In genomic region chr12:82192641-82193054, GRCm38 (mm10) we compare ENCODE assay signal across 14 mouse cellular contexts. TPM values are rescaled to one million over a fixed set of nuclear protein-coding genes. Genes with fewer than 3 reads are reported as not detected.
DNase-seq lines count a peak whose midpoint lies in the region; ATAC-seq and TF ChIP-seq lines count a peak whose summit lies in the region.
"Had no signal": no experiment of that assay in that cellular context is flagged by ENCODE, and none has a peak within 500 bp of the region (broad histone marks: within the 10 kb centered on the region; RNA-seq: fewer than 3 reads in every experiment).

No protein-coding gene starts in this region.

- H3K9ac ChIP-seq in kidney, embryonic 16.5 days (replicated peaks; ENCODE audit: low read length) = no peak overlapping the region
- 0 out of 2 replicates have a peak overlapping the region, but pooled peaks have one; percentile 21 for H3K9ac ChIP-seq in heart, embryonic 13.5 days
- H3K9ac ChIP-seq in forebrain, postnatal 0 days = no peak overlapping the region
- H3K9ac ChIP-seq: forebrain, embryonic 12.5 days; limb, embryonic 12.5 days had no signal

- no peaks in the 10 kb centered on the region for H3K36me3 ChIP-seq in kidney, embryonic 16.5 days (ENCODE audit: insufficient read depth, low read length)
- H3K36me3 ChIP-seq in heart, embryonic 13.5 days = no peaks in the 10 kb centered on the region
- no peaks in the 10 kb centered on the region for H3K36me3 ChIP-seq in forebrain, postnatal 0 days (ENCODE audit: insufficient read depth)
- H3K36me3 ChIP-seq: forebrain, embryonic 12.5 days; limb, embryonic 12.5 days had no signal

- no peaks in the 10 kb centered on the region for H3K27me3 ChIP-seq in kidney, embryonic 16.5 days (ENCODE audit: insufficient read depth, low read length)
- H3K27me3 ChIP-seq in heart, embryonic 13.5 days (replicated peaks) = no peaks in the 10 kb centered on the region
- no peaks in the 10 kb centered on the region for H3K27me3 ChIP-seq in forebrain, postnatal 0 days (ENCODE audit: insufficient read depth, low read length)
- H3K27me3 ChIP-seq: forebrain, embryonic 12.5 days; limb, embryonic 12.5 days had no signal

- DNase-seq in kidney, adult 11 months = peak; percentile 74
- DNase-seq in NIH3T3 (ENCODE audit: low read depth) = peak; percentile 65
- DNase-seq in lung, adult 2 months = peak; percentile 37
- DNase-seq in forebrain, postnatal 0 days = no peak
- DNase-seq: cerebellum, adult 11 months; gastrocnemius, postnatal 36 days had no signal

- peaks cover 48% of the 10 kb centered on the region for H3K4me1 ChIP-seq in kidney, embryonic 16.5 days (ENCODE audit: insufficient read depth, low read length)
- H3K4me1 ChIP-seq in heart, embryonic 13.5 days = peaks cover 98% of the 10 kb centered on the region
- H3K4me1 ChIP-seq in lung, adult 2 months (ENCODE audit: control insufficient read depth, insufficient read depth, low read length) = peaks cover 41% of the 10 kb centered on the region
- no peaks in the 10 kb centered on the region for H3K4me1 ChIP-seq in forebrain, postnatal 0 days (ENCODE audit: insufficient read depth)

- TF ChIP-seq CTCF in lung, adult 2 months (IDR thresholded peaks at IDR 0.05; ENCODE audit: insufficient read depth, low read length) = no peak
- no peak for TF ChIP-seq CTCF in forebrain, postnatal 0 days (IDR thresholded peaks at IDR 0.05; ENCODE audit: low read depth)

- 70% methylated on average over 4 of the region's 4 CpGs for WGBS in kidney, embryonic 16.5 days
- 20% methylated on average over 4 of the region's 4 CpGs for WGBS in heart, embryonic 13.5 days
- WGBS in lung, adult 2 months = 50% methylated on average over 4 of the region's 4 CpGs
- WGBS in forebrain, postnatal 0 days = 88% methylated on average over 4 of the region's 4 CpGs

- H3K9me3 ChIP-seq in kidney, embryonic 16.5 days (ENCODE audit: low read length) = no peaks in the 10 kb centered on the region
- H3K9me3 ChIP-seq in heart, embryonic 13.5 days = no peaks in the 10 kb centered on the region
- H3K9me3 ChIP-seq in forebrain, postnatal 0 days (ENCODE audit: low read length) = no peaks in the 10 kb centered on the region
- H3K9me3 ChIP-seq: forebrain, embryonic 12.5 days; limb, embryonic 12.5 days; midbrain, embryonic 10.5 days had no signal

- no peak for ATAC-seq in kidney, embryonic 16.5 days (ENCODE audit: low FRiP score, low TSS enrichment)
- peak; percentile 35; the same call in 1 of the 2 replicates for ATAC-seq in heart, embryonic 13.5 days (ENCODE audit: extremely low read depth, insufficient number of reproducible peaks, low FRiP score, low TSS enrichment)
- ATAC-seq in megakaryocyte, adult 5-6 weeks (ENCODE audit: poor library complexity, severe bottlenecking) = no peak
- ATAC-seq in forebrain, postnatal 0 days = no peak
- ATAC-seq: activated CD4-positive, CD25-positive, alpha-beta regulatory T cell, adult 4 months; hindbrain, embryonic 16.5 days had no signal

- H3K27ac ChIP-seq in kidney, embryonic 16.5 days (ENCODE audit: low read length) = no peak overlapping the region
- peak overlapping the region; percentile 77 for H3K27ac ChIP-seq in heart, embryonic 13.5 days (replicated peaks)
- no peak overlapping the region for H3K27ac ChIP-seq in forebrain, postnatal 0 days (ENCODE audit: low read depth, low read length)
- H3K27ac ChIP-seq: forebrain, embryonic 12.5 days; limb, embryonic 12.5 days; midbrain, embryonic 10.5 days had no signal

- H3K4me2 ChIP-seq in kidney, embryonic 16.5 days (replicated peaks; ENCODE audit: low read depth, low read length) = no peak overlapping the region
- peak overlapping the region; percentile 33; the same call in 1 of the 2 replicates for H3K4me2 ChIP-seq in heart, embryonic 13.5 days
- H3K4me2 ChIP-seq in forebrain, postnatal 0 days (ENCODE audit: low read depth) = no peak overlapping the region
- H3K4me2 ChIP-seq: forebrain, embryonic 12.5 days; limb, embryonic 12.5 days had no signal

- TF ChIP-seq POLR2A in lung, adult 2 months (IDR thresholded peaks at IDR 0.05; ENCODE audit: borderline replicate concordance, extremely low read depth, low read depth, low read length) = no peak

- no peak overlapping the region for H3K4me3 ChIP-seq in kidney, embryonic 16.5 days (ENCODE audit: low read length)
- H3K4me3 ChIP-seq in heart, embryonic 13.5 days = no peak overlapping the region
- no peak overlapping the region for H3K4me3 ChIP-seq in lung, adult 2 months (replicated peaks; ENCODE audit: extremely low read depth, low read depth, low read length)
- H3K4me3 ChIP-seq in forebrain, postnatal 0 days (ENCODE audit: low read depth, low read length) = no peak overlapping the region
- H3K4me3 ChIP-seq: forebrain, embryonic 12.5 days; limb, embryonic 12.5 days; midbrain, embryonic 10.5 days had no signal

RNA-seq across cellular contexts. Expression of gene Sipa1l1, which starts 23.5 kb away (rescaled TPM):
- 37.3 and 42.3 TPM in 2 replicates for polyA plus RNA-seq in kidney, embryonic 16.5 days (2015; fragmentation: Nextera tagmentation; extraction: Ambion mirVana)
- 19.9 and 22.2 TPM in 2 replicates for polyA plus RNA-seq in heart, embryonic 13.5 days (2015; fragmentation: Nextera tagmentation; extraction: Ambion mirVana)
- polyA plus RNA-seq in lung, adult 2 months (2012; rRNA removed) = 25.3 and 26.9 TPM in 2 replicates
- total RNA-seq in megakaryocyte, adult 5-6 weeks (2015) = 7.0 and 7.8 TPM in 2 replicates
- 8.1 and 8.9 TPM in 2 replicates for total RNA-seq in megakaryocyte, adult 5-6 weeks (2017)
- 38.1 and 43.1 TPM in 2 replicates for total RNA-seq in forebrain, postnatal 0 days (2014; rRNA removed)
- 7.8 and 13.4 TPM in 2 replicates for polyA plus RNA-seq in forebrain, postnatal 0 days (2015; fragmentation: Nextera tagmentation; extraction: Ambion mirVana)
